Mouse (Mus musculus) erythroblast, embryonic 14.5 days (primary cell): ENCODE results near the gene Lnx2.

Experiments used
- GATA1 ChIP-seq: IDR thresholded peaks from 2 replicates; pipeline ENCODE4 v1.6.1; 2012; ENCODE audit warnings: low read length, inconsistent platforms, mixed read lengths
- TAL1 ChIP-seq: IDR thresholded peaks from 3 replicates; pipeline ENCODE4 v1.6.1; 2012; ENCODE audit warnings: low read length, inconsistent platforms, mixed read lengths

DNA sequence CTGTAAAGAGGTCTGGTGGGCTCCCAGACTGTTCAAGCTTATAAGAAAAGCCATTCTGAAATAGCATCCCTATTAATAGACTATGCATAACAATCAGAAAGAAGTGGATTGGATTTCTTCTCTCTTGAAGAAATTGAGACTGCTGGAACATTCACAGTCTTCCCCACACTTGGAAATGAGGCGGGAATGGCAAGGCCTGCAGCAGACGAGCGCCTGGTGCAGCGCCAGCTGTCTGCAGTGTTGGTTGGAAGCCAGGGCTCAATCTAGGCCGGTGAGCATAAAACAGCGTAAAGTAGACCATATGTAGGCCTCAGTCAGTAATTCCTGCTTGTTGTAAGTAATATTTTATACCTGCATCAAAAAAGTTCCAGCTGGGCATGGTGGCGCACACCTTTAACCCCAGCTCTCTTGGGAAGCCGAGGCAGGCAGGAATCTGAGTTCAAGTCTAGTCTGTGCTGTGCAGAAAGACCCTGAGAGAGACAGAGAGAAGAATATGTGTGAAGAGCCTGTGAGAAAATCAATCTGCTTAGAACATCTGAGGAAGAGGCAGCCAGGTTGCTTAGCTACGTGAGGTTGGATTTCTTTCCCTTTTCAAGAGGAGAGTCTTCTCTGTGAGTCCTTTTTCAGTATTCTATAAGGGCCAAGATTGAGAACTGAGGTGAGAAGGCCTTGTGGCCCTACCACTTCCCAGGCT is 9.0 kb upstream of the Lnx2 start:
- TF ChIP-seq GATA1 (no peak), TAL1 (no peak)
